Mouse (Mus musculus) E14TG2a.4 (cell line): Measurements from ENCODE around the gene 1700088E04Rik.

Source experiments
- CTCF ChIP-seq: conservative IDR thresholded peaks from 2 replicates; pipeline ENCODE4 v1.5.1; 2014; ENCODE audit warnings: low read length
- NANOG ChIP-seq: IDR thresholded peaks from 2 replicates; pipeline ENCODE4 v1.6.1; 2014; ENCODE audit warnings: borderline replicate concordance, low read length, mixed read lengths

GRCm38 (mm10) chr15:79155572-79155971, 14.5 kb upstream of the 1700088E04Rik start:
- TF ChIP-seq NANOG (no peak), CTCF (no peak)
